Mouse (Mus musculus) embryonic fibroblast, embryonic 13.5 days (primary cell): ENCODE measurements around the gene Lrmp. TPM values are rescaled to one million over a fixed set of nuclear protein-coding genes. Genes with fewer than 3 reads are reported as not detected.

Experiments
- H3K27ac ChIP-seq: 2 replicates; pipeline ENCODE4 v1.5.1; 2012; ENCODE audit warnings: low read length, control low read depth, inconsistent platforms; ENCODE audit not compliant: insufficient read depth
- H3K4me1 ChIP-seq: 2 replicates; pipeline ENCODE4 v1.6.1; 2011; ENCODE audit warnings: low read length; ENCODE audit not compliant: control insufficient read depth, insufficient read depth
- H3K4me3 ChIP-seq: 2 replicates; pipeline ENCODE4 v1.5.1; 2011; ENCODE audit warnings: mild to moderate bottlenecking, control low read depth, low read length; ENCODE audit not compliant: insufficient read depth
- CTCF ChIP-seq: IDR thresholded peaks from 2 replicates; pipeline ENCODE4 v1.5.1; 2011; ENCODE audit warnings: mild to moderate bottlenecking, control low read depth, low read length, moderate library complexity, borderline replicate concordance; ENCODE audit not compliant: insufficient read depth
- POLR2A ChIP-seq: IDR thresholded peaks from 2 replicates; pipeline ENCODE4 v1.6.1; 2011; ENCODE audit warnings: low read depth, mild to moderate bottlenecking, control low read depth, low read length, moderate library complexity
- polyA plus RNA-seq: library from polyadenylated mRNA; stranded (reverse); fragments of >200 nt; gene quantifications from 2 replicates; pipeline ENCODE4 v1.2.4, GENCODE M21; 2011; ENCODE audit warnings: low read depth; ENCODE audit not compliant: missing spikeins, insufficient read length

The Lrmp gene
- polyA plus RNA-seq, 1 experiment: 0.72 TPM

DNA sequence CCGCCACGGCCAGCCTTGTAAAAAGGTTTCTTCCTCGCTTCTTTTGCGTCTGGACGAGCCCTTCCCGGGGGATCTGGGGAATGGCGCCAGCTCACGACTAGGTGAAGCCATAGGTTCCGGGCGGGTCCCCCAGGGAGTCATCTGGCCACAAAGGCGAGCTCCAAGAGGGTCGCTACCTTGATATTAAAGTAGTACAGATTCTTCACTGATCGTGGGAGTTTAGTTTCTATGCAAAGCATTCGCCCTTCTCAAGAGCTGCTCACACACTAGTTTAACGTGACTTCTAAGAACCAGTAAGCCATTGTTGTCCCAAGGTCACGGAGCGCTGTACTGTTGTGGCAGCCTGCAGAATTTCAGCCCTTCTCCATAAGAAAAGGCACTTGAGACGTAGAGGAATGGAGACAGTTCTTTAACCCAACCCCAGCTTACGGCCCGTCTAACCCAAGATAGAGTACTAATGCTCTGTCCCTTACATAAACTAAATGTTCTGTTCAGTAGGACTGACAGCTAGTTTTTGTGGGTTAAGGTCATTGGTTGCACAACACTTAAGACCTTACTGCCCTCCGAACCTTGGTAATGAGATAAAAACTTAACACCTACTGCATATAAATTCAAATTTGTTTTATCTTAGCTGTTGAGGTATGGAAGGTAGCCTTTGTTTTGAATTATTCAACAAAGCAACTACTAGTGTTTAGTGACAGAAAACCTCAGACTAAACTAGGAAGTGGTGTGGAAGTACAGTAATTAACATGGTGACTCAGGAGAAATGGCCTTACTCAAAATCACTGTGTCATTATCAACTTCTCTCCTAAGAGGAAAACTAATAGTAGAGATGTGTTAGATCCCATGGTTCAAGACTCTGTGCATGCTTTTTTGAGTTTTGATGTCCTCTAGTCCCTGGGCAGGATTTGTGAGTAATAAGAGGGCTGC is 96.2 kb downstream of the Lrmp start:
- Histone ChIP-seq H3K4me3 (peak overlapping the region; percentile 76), H3K27ac (peak overlapping the region; percentile 85), H3K4me1 (peaks cover 2% of the 10 kb centered on the region; the same call in 1 of the 2 replicates)
- TF ChIP-seq CTCF (no peak), POLR2A (no peak)

DNA sequence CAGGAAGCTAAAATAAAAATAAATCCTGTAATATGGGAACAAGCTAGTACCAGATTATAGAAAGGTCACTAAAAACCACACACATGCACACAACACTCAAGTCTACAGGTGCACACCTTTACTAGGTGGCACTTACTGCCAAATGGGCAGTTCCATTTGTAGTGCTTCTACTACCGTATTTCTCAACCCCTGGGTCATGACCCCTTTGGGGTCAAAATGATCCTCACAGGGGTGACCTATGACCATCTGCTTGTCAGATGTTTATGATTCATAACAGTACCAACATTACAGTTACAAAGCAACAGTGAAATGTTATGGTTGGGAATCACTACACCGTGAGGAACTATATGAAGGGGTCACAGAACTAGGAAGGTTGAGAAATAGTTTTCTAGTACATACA is 98.5 kb downstream of the Lrmp start:
- Histone ChIP-seq H3K27ac (no peak overlapping the region), H3K4me1 (peaks cover 2% of the 10 kb centered on the region; the same call in 1 of the 2 replicates), H3K4me3 (no peak overlapping the region)
- TF ChIP-seq POLR2A (no peak), CTCF (no peak)

- no peak overlapping the region for H3K27ac ChIP-seq
- TF ChIP-seq CTCF (no peak), POLR2A (no peak)
- H3K4me3 ChIP-seq: no peak overlapping the region
- H3K4me1 ChIP-seq: peaks cover 2% of the 10 kb centered on the region; the same call in 1 of the 2 replicates
Observed at GRCm38 (mm10) chr6:145215826-145216225, 100.4 kb downstream of the Lrmp start.

- H3K4me1 ChIP-seq: no peaks in the 10 kb centered on the region
- no peak overlapping the region for H3K4me3 ChIP-seq
- no peak for TF ChIP-seq POLR2A
- TF ChIP-seq CTCF: no peak
- H3K27ac ChIP-seq: no peak overlapping the region
Observed at GRCm38 (mm10) chr6:145224246-145224645, 108.8 kb downstream of the Lrmp start.

Other genes with a start within 250 kb of the Lrmp start
- 143 and 166 TPM in 2 replicates for gene Bcat1, start 39.5 kb upstream of the Lrmp start, polyA plus RNA-seq
- 0.99 and 1.1 TPM in 2 replicates for gene Casc1, start 95.4 kb downstream of the Lrmp start, polyA plus RNA-seq
- gene Etfrf1, start 95.5 kb downstream of the Lrmp start, polyA plus RNA-seq: 32.4 and 38.4 TPM in 2 replicates
- gene Kras, start 134.6 kb downstream of the Lrmp start, polyA plus RNA-seq: 85.4 and 97.1 TPM in 2 replicates